ENCODE assay signal across 8 mouse cellular contexts in genomic region chr14:28507471-28507870, GRCm38 (mm10). TPM values are rescaled to one million over a fixed set of nuclear protein-coding genes. Genes with fewer than 3 reads are reported as not detected.
DNase-seq lines count a peak whose midpoint lies in the region; ATAC-seq lines count a peak whose summit lies in the region.

No protein-coding gene starts in this region.

- no peaks in the 10 kb centered on the region for H3K9me3 ChIP-seq in hindbrain, embryonic 13.5 days

- H3K9ac ChIP-seq in hindbrain, embryonic 13.5 days: peak overlapping the region; percentile 82

- peak overlapping the region; percentile 63 for H3K4me3 ChIP-seq in hindbrain, embryonic 13.5 days

- peak overlapping the region; percentile 87 for H3K27ac ChIP-seq in hindbrain, embryonic 13.5 days

- 1% methylated on average over 18 of the region's 18 CpGs for WGBS in hindbrain, embryonic 13.5 days

- intact Hi-C loops in left cerebral cortex, postnatal 14 days (cut with DNase I): loop anchor here (2.0 to 10.0 kb wide), 4 partner anchors 423 to 699 kb away; no protein-coding TSS in a partner anchor

- no peaks in the 10 kb centered on the region for H3K36me3 ChIP-seq in hindbrain, embryonic 13.5 days

- DNase-seq in NIH3T3 (ENCODE audit: low read depth): peak; percentile 89
- peak; percentile 83 to 84 for DNase-seq in cerebellum, postnatal 14 days
- DNase-seq in gastrocnemius, adult 18-20 months (ENCODE audit: low spot score): peak; percentile 65
- peak; percentile 28 to 71 for DNase-seq in left cerebral cortex, postnatal 14 days (ENCODE audit: low spot score in 2 of 2)
- peak; percentile 67 for DNase-seq in right cerebral cortex, postnatal 14 days
- no peak for DNase-seq in c-Kit-positive CD71-positive TER-119-positive erythroid progenitor cells, embryonic 14.5 days (ENCODE audit: low spot score)

- H3K27me3 ChIP-seq in hindbrain, embryonic 13.5 days: peaks cover 52% of the 10 kb centered on the region

- ATAC-seq in hindbrain, embryonic 13.5 days (ENCODE audit: low FRiP score): no peak
- peak; percentile 76 for ATAC-seq in megakaryocyte progenitor cell, adult 5-6 weeks (replicated peaks; ENCODE audit: poor library complexity)

- peak overlapping the region; percentile 90 for H3K4me2 ChIP-seq in hindbrain, embryonic 13.5 days

- H3K4me1 ChIP-seq in hindbrain, embryonic 13.5 days (replicated peaks): peaks cover 73% of the 10 kb centered on the region

RNA-seq across cellular contexts. Expression of gene Wnt5a, which starts 2.9 kb away (rescaled TPM):
- total RNA-seq in gastrocnemius, adult 18-20 months (2021): 1 to 10 TPM; 3.4 to 5.6 TPM
- polyA plus RNA-seq in hindbrain, embryonic 13.5 days (2015; fragmentation: Nextera tagmentation; extraction: Ambion mirVana): 25.4 and 35.4 TPM in 2 replicates
- 10 to 100 TPM; 10.1 to 10.6 TPM for total RNA-seq in left cerebral cortex, postnatal 14 days (2021)
- not detected in 2 replicates for total RNA-seq in megakaryocyte progenitor cell, adult 5-6 weeks (2015)
- total RNA-seq in megakaryocyte progenitor cell, adult 5-6 weeks (2017): not detected in 2 replicates

Comparison
In these comparisons a context has a peak if more than half of its experiments do, and no peak if none do; other contexts are left out.
1. RNA of gene Wnt5a, which starts 2.9 kb away (total RNA-seq): 10.1 to 10.6 TPM in left cerebral cortex, postnatal 14 days and 3.4 to 5.6 TPM in gastrocnemius, adult 18-20 months; not detected in megakaryocyte progenitor cell, adult 5-6 weeks; every median in the first group is over 4 times any median in the second.